Mouse (Mus musculus): Measurements from ENCODE around the gene Cfap61. TPM values are rescaled to one million over a fixed set of nuclear protein-coding genes. Genes with fewer than 3 reads are reported as not detected.

Cfap61 gene
- polyA plus RNA-seq, 1 experiment from 2014 or later: 1.6 TPM

DNA sequence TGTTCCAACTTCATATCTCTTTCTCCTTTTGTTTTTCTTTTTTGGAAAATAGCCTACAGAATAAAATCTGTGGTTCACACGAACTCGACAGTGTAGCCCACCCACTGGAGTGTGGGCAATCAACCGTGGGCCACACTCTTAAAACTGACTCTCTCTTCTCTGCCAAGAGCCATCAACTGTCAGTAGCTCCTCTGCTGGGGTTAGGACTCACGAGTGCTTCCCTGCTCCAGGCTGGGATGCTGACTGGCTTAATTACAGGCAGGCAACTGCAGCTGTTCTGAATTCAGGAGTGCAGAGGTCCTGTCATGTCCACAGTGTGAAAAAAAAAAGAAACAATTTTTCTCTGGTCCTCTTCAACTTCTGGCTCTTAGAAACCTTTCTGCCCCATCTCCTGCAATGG is 237.5 kb downstream of the Cfap61 start:
- no peak overlapping the region for H3K4me2 ChIP-seq
- 48% methylated on average over 4 of the region's 4 CpGs for WGBS

DNA sequence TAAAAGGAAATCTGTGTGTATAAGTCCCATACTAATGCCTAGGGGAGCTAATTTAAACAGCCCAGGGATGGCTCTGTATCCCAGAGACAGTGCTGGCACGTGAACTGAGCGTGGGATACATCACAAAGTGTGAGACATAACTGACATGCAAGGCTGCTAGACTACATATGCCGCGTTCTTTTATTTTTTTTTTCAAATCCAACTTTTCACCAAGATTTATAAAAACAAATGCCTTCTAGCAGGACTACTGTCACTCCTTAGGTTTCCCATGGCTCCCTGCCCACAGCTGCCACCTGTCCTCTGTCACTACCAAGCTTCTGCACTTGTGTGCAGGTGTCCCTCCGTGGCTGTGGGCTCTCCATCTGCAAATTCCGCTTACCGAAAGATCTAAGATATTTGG is 239.6 kb downstream of the Cfap61 start:
- Histone ChIP-seq H3K9ac (no peak overlapping the region), H3K4me2 (no peak overlapping the region), H3K27me3 (replicated peaks) (no peaks in the 10 kb centered on the region), H3K27ac (replicated peaks) (no peak overlapping the region), H3K4me1 (no peaks in the 10 kb centered on the region), H3K36me3 (no peaks in the 10 kb centered on the region), H3K9me3 (0 out of 2 replicates have a peak, but pooled peaks cover 4% of the 10 kb centered on the region), H3K4me3 (no peak overlapping the region)
- whole genome bisulfite sequencing: 75% methylated on average over 7 of the region's 7 CpGs
- no peak for ATAC-seq (ENCODE audit: extremely low read depth, insufficient number of reproducible peaks, low FRiP score, low TSS enrichment)

More for the DNA sequence above, 237.5 kb downstream of the Cfap61 start:
- Histone ChIP-seq H3K27ac (replicated peaks) (no peak overlapping the region), H3K4me3 (no peak overlapping the region), H3K9me3 (no peaks in the 10 kb centered on the region), H3K9ac (no peak overlapping the region), H3K36me3 (no peaks in the 10 kb centered on the region), H3K4me1 (no peaks in the 10 kb centered on the region), H3K27me3 (replicated peaks) (no peaks in the 10 kb centered on the region)
- no peak for ATAC-seq (ENCODE audit: extremely low read depth, insufficient number of reproducible peaks, low FRiP score, low TSS enrichment)

DNA sequence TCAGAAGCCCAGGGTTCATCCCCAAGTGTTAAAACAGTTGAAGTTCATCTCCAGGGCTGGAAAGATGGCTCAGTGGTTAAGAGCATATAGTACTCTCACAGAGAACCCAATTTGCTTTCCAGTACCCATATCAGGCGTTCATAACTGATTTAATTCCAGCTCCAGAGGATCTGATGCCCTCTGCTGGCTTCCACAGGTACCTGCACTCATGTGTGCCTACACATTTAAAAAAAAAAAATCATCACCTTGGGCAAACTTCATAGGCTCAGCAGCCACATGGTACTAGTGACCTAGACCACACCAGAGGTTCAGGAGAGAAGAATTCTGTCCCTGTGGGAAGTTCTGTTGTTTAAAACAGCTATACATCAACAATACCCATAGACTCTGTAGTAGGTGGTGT is 244.1 kb downstream of the Cfap61 start:
- no peak overlapping the region for H3K4me2 ChIP-seq
- H3K4me1 ChIP-seq: no peaks in the 10 kb centered on the region
- H3K36me3 ChIP-seq: no peaks in the 10 kb centered on the region
- ATAC-seq (ENCODE audit: extremely low read depth, insufficient number of reproducible peaks, low FRiP score, low TSS enrichment): no peak
- 75% methylated on average over 1 of the region's 1 CpGs for WGBS
- 0 out of 2 replicates have a peak, but pooled peaks cover 4% of the 10 kb centered on the region for H3K9me3 ChIP-seq
- no peak overlapping the region for H3K27ac ChIP-seq (replicated peaks)
- H3K9ac ChIP-seq: no peak overlapping the region
- peaks cover 7% of the 10 kb centered on the region; the same call in 1 of the 2 replicates for H3K27me3 ChIP-seq (replicated peaks)
- H3K4me3 ChIP-seq: no peak overlapping the region

DNA sequence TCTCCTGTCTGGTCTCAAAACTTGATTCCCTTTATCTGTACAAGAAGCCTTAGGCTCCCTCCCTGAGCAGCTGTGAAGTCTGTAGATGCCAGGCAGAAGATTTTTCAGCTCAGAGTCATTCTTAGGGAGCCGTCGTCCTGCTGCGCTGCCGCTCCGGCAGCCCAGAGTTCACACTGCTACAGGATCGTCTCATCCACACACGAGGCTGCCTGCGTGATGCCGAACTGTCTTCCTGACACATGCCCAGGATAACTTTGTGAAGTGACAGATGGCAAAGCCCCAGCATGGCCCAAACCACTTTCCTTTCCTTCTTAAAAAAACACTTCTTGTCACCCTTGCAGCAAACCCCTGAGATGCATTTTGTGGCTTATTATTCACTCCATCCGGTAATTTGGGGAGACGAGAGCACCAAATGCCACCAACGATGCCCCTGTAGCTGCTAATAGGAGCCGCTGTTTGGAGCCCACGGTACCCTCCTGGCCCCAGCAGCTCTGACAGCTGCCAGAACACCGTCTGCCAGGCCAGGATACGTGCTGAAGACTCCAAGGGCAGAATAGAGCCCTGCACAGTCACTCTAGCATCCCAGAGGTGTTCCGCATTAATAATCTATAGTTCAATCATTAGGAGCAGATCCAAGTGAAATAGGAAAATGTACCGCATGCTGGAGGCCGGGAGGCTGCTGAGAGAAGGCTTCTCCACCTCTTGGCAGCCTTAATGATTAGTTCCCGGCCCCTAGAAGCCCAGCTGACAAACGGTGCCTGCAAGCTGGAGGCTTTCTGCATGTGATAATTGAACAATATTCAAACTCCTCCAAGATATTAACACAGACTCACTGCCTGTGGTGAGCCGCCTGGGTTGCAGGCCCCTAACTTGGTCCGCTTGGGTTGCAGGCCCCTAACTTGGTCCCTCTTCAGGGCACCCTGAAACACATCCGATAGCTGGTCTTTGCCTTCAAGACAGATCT is 249.5 kb downstream of the Cfap61 start:
- ATAC-seq (ENCODE audit: extremely low read depth, insufficient number of reproducible peaks, low FRiP score, low TSS enrichment): no peak
- WGBS: 63% methylated on average over 24 of the region's 24 CpGs
- H3K36me3 ChIP-seq: no peaks in the 10 kb centered on the region
- no peak overlapping the region for H3K4me3 ChIP-seq
- H3K9me3 ChIP-seq: no peaks in the 10 kb centered on the region
- H3K9ac ChIP-seq: no peak overlapping the region
- no peak overlapping the region for H3K27ac ChIP-seq (replicated peaks)
- no peak overlapping the region for H3K4me2 ChIP-seq
- H3K27me3 ChIP-seq (replicated peaks): peaks cover 37% of the 10 kb centered on the region
- no peaks in the 10 kb centered on the region for H3K4me1 ChIP-seq

DNA sequence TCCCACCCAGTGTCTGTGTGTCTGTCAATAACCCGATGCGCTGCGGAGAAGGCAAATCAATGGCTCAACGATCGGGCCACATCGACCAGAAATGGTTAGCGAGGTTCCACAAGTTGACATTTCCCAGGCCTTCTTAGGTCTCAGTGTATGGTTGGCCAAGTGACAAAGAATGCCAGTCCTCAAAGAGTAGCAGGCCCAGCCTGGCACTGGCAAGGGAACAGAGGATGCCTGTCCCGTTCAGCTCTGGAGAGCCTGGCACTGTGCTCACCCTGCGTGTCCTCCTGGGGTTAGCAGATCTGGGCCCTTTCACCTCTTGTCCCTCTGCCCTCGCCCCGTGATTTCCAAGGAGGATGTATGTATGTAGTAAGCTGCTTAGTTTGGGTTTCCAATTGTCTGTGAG is 261.5 kb downstream of the Cfap61 start:
- Histone ChIP-seq H3K36me3 (no peaks in the 10 kb centered on the region), H3K27me3 (replicated peaks) (no peaks in the 10 kb centered on the region), H3K4me2 (no peak overlapping the region), H3K27ac (replicated peaks) (no peak overlapping the region), H3K9ac (no peak overlapping the region), H3K9me3 (no peaks in the 10 kb centered on the region), H3K4me1 (no peaks in the 10 kb centered on the region), H3K4me3 (no peak overlapping the region)
- no peak for ATAC-seq (ENCODE audit: extremely low read depth, insufficient number of reproducible peaks, low FRiP score, low TSS enrichment)
- 90% methylated on average over 11 of the region's 11 CpGs for WGBS

DNA sequence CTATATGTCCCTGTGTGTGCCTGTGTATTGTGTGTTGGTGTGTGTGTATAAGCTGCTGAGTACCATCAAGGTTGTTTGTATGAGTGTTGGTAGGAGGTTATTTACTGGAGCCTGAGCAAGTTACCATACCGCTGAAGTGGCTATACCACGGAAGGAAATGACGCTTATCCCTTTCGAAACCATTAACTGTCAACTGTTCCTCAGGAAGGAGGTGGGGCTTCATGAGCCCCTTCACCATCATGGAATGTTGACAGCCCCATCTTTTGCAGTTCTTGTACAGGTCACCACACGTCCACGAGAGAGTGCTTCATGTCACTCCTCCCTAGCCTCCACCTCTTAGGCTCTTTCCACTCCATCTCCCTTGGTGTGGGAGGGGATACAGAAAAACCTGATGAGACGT is 263.4 kb downstream of the Cfap61 start:
- Histone ChIP-seq H3K4me2 (no peak overlapping the region), H3K9ac (no peak overlapping the region), H3K27me3 (replicated peaks) (no peaks in the 10 kb centered on the region), H3K27ac (replicated peaks) (no peak overlapping the region), H3K4me1 (no peaks in the 10 kb centered on the region), H3K4me3 (no peak overlapping the region), H3K36me3 (no peaks in the 10 kb centered on the region), H3K9me3 (no peaks in the 10 kb centered on the region)
- no peak for ATAC-seq (ENCODE audit: extremely low read depth, insufficient number of reproducible peaks, low FRiP score, low TSS enrichment)
- 54% methylated on average over 7 of the region's 7 CpGs for WGBS

DNA sequence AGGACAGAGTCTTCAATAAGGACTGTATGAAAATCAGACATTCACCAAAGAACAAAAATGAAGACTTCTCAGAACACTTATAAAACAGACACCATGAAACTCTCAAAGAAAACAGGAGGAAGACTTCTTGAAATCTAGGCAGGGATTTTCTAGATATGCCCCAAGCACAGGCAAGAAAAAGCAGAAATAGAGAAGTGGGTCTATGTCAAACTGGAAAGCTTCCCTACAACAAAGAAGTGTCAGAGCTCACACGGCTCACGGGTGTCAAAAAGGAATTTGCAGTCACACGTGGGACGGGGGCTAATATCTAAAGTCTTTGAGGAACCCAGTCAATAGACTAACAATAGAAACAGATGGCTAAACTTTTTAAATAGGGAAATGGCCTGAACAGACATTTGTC is 276.4 kb downstream of the Cfap61 start:
- WGBS: 51% methylated on average over 4 of the region's 4 CpGs
- no peak for ATAC-seq (ENCODE audit: extremely low read depth, insufficient number of reproducible peaks, low FRiP score, low TSS enrichment)

DNA sequence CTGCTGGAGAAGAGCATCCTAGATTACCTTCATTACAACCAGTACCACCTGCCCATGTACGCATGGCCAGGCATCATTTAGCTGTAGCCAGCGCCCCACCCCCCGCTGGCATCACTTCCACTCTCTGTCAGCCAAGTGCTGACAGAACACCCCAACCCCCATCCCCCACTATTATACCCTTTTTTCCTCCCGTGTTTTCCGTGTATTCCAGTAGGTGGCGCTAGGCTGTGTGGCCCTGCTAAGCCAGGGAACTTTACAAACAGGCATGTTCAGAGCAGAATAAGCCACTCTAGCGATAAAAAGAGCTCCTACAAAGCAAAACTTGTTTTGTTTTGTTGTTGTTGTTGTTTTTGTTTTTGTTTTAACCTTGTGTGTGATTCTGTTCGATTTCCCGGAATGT is 280.1 kb downstream of the Cfap61 start:
- Histone ChIP-seq H3K27me3 (replicated peaks) (peaks cover 67% of the 10 kb centered on the region), H3K27ac (replicated peaks) (no peak overlapping the region), H3K9ac (no peak overlapping the region), H3K4me3 (no peak overlapping the region), H3K9me3 (no peaks in the 10 kb centered on the region), H3K36me3 (no peaks in the 10 kb centered on the region), H3K4me2 (no peak overlapping the region), H3K4me1 (peaks cover 14% of the 10 kb centered on the region)
- WGBS: 7% methylated on average over 9 of the region's 9 CpGs
- ATAC-seq (ENCODE audit: extremely low read depth, insufficient number of reproducible peaks, low FRiP score, low TSS enrichment): no peak

More for the DNA sequence above, 276.4 kb downstream of the Cfap61 start:
- Histone ChIP-seq H3K27me3 (replicated peaks) (peaks cover 34% of the 10 kb centered on the region), H3K27ac (replicated peaks) (no peak overlapping the region), H3K4me2 (no peak overlapping the region), H3K36me3 (no peaks in the 10 kb centered on the region), H3K9ac (no peak overlapping the region), H3K9me3 (no peaks in the 10 kb centered on the region), H3K4me3 (no peak overlapping the region), H3K4me1 (no peaks in the 10 kb centered on the region)

DNA sequence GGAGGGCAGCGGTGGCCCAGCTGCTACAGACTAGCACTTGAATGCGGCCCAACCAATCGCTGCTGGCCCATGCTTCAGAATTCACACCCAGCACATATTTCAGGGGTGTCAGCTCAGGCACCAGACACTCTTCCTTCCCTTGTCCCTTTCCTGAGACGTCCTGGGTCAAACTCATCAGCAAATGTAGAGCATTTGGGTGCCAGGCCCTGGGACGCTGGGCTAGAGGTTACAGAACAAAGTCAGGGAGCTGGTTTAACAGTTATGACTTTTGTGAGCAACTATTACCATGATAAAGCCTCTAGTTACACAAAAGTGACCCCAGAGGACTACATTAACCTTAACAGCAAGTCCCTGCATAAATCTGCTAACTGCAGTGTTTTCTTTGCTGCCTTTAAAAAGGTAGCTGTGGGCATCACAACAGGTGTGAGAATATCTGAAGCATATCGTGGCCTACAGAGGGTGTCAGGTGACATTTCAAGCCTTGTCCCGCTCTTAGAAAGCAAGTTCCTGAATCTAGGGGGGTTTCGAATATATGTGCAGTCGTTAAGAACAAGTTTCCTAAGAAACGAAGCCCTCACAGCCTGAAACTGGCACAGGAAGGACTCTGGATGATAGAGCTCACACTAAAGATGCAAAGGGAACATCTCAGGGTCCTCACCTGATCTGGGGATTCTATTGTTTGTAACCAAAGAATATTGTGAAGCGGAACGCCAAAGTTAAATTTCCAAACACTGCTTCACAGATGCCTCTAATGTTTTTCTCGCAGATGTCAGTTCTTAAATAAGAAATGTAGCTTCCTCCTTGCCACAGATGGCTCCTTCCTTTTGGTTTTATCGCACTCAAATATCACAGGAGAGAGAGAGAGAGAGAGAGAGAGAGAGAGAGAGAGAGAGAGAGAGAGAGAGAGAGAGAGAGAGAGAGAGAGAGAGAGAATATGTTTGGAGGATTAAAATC is 281.8 kb downstream of the Cfap61 start:
- no peak for ATAC-seq (ENCODE audit: extremely low read depth, insufficient number of reproducible peaks, low FRiP score, low TSS enrichment)
- 27% methylated on average over 14 of the region's 14 CpGs for WGBS
- Histone ChIP-seq H3K27me3 (replicated peaks) (peaks cover 82% of the 10 kb centered on the region), H3K36me3 (no peaks in the 10 kb centered on the region), H3K4me1 (peaks cover 22% of the 10 kb centered on the region), H3K9me3 (no peaks in the 10 kb centered on the region), H3K4me3 (no peak overlapping the region), H3K27ac (replicated peaks) (no peak overlapping the region), H3K4me2 (no peak overlapping the region), H3K9ac (no peak overlapping the region)

DNA sequence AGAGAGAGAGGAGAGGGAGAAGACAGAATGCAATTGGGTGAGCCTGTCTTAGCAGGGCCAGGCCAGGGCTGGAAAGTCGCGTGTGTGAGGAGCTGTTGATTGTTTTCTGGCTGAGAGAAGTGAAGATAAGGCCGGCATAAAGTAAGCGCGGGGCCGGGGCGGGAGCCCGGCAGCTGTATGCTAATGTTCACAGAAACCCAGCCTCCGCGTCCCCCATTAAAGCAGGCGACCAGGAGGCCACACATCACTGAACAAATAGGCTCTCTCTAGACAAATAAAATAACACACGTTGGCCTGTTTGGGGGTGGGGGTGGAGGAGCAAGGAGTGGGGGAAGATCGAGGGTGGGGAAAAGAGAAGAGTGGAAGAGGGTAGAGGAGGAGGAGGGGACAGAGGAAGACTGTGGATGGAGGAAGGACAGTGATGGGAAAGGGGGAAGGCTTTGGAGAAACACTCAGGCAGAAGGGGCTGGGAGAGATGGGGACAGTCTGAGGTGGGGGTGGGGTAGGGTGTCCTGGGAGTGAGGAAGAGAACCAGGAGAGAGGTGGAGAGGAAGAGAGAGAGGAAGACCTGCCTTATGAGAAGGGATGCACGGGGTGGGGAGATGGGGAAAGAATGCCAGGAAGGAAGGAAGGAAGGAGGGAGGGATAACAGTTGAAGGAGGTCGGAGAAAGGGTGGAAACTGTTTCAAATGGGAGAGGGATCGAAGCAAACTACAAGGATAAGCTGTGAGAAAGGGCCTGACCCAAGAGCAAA is 282.8 kb downstream of the Cfap61 start:
- WGBS: under 1% methylated on average over 16 of the region's 16 CpGs
- 0 out of 2 replicates have a peak, but pooled peaks have one; percentile 48 for ATAC-seq (ENCODE audit: extremely low read depth, insufficient number of reproducible peaks, low FRiP score, low TSS enrichment)
- H3K9ac ChIP-seq: no peak overlapping the region; the same call in 1 of the 2 replicates
- no peak overlapping the region for H3K27ac ChIP-seq (replicated peaks)
- peaks cover 32% of the 10 kb centered on the region for H3K4me1 ChIP-seq
- H3K4me2 ChIP-seq: peak overlapping the region; percentile 71
- peak overlapping the region; percentile 48 for H3K4me3 ChIP-seq
- peaks cover 91% of the 10 kb centered on the region for H3K27me3 ChIP-seq (replicated peaks)
- no peaks in the 10 kb centered on the region for H3K36me3 ChIP-seq
- H3K9me3 ChIP-seq: no peaks in the 10 kb centered on the region
